Mouse (Mus musculus): ENCODE data around the gene Dchs1. TPM values are rescaled to one million over a fixed set of nuclear protein-coding genes. Genes with fewer than 3 reads are reported as not detected.

The Dchs1 gene
- polyA plus RNA-seq (2017; shearing (Covaris generic)) = not detected

GRCm38 (mm10) chr7:105787285-105788140 is at the start of gene Dchs1:
Gene Dchs1, minus strand, starts transcription at chr7:105787654.

GRCm38 (mm10) chr7:105810877-105811489 is 23.5 kb upstream of the Dchs1 start, which contains the start of gene Mrpl17:
Gene Mrpl17, minus strand, starts transcription at chr7:105811099.

DNA sequence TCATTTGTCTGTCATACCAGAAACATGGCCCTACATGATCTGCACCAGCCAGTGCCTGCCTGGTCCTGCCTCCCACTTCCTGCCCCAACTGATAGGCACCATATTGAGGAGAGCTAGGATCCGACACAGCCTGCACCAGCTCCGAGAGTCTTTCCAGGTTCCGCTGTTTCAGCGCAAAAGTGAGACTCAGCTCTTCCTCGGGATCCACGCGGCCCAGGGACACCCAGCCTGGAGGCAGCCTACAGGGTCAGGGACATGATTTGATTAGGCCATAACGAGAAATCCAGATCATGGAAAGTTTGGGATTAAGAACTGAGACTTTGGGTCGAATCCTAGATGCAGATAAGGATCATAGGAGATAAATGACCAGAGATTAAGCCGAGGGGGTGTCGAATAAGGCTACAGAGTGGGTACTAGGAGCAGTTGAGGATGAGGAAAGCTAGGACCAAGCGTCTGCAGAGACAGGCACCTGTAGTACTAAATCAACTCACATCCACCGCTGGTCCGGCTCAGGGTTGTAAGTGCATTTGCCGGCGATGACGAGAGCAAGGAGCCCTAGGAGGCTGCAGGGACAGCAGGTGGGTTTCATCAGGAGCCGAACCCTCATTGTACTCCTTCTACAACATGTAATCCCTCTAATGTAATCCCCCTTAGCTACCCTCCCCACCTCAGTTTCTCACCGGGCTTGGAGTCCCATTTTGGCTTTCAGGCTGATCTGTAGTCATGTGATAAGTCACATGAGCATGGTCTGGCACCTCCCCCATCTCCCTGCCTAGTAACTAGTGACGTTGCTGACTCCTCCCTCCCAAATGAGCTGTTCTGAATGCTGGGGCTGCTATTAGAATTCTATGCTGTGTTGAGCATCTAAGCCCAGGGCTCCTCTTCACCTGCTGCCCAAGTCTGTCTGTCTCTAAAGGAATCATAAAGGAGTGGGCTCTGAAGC is 35.7 kb downstream of the Dchs1 start, which contains the start of gene Tpp1:
TSS of gene Tpp1 (minus strand) at position 745 of the 943 bp plus-strand sequence.

GRCm38 (mm10) chr7:105743926-105744590 is 43.4 kb downstream of the Dchs1 start, which contains the start of gene Taf10:
Gene Taf10, minus strand, starts transcription at chr7:105744361.

DNA sequence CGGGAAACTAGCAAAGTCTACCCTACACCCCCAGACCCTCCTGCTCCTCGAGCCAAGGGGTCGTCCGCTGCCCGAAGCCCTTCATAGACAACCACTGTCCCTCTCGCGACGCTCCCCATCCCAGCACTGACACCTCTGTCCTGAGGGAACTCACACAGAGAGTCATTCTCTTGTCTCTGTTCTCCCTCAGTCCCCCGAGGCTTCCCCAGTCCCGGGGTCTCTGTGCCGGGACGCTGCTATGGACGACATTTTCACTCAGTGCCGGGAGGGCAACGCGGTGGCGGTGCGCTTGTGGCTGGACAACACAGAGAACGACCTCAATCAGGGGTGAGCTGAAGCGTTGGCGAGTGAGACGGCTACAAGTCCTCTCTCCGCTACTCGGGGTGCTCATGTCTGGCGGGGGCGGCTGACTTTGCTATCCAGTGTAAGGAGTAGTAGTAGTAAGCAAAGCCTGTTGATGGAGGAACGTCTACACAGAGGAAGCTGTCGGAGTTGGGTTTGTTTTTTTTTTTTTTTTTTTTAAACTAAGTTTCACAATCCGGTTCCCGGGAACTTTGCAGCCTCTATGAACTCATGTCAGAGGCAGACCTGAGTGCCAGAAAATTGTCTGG is 50.4 kb downstream of the Dchs1 start, which contains the start of gene Rrp8:
TSS of gene Rrp8 (minus strand) at position 475 of the 611 bp plus-strand sequence.

GRCm38 (mm10) chr7:105736264-105736901 is 51.1 kb downstream of the Dchs1 start, which contains the start of gene Ilk:
Gene Ilk, plus strand, starts transcription at chr7:105736592.

Other genes with a start within 250 kb of the Dchs1 start
- 47.9 TPM for gene Smpd1, start 233.3 kb downstream of the Dchs1 start, polyA plus RNA-seq (2017; shearing (Covaris generic))
- 5.6 TPM for gene Apbb1, start 206.0 kb downstream of the Dchs1 start, polyA plus RNA-seq (2017; shearing (Covaris generic))
- not detected for gene Hpx, start 187.5 kb downstream of the Dchs1 start, polyA plus RNA-seq (2017; shearing (Covaris generic))
- 2.1 TPM for gene Trim3, start 154.1 kb downstream of the Dchs1 start, polyA plus RNA-seq (2017; shearing (Covaris generic))
- 255 TPM for gene Timm10b, start 147.6 kb downstream of the Dchs1 start, polyA plus RNA-seq (2017; shearing (Covaris generic))
- gene Arfip2, start 147.2 kb downstream of the Dchs1 start, polyA plus RNA-seq (2017; shearing (Covaris generic)) = 35.3 TPM
- 14.3 TPM for gene Gm45799, start 147.1 kb downstream of the Dchs1 start, polyA plus RNA-seq (2017; shearing (Covaris generic))
- gene Dnhd1, start 136.8 kb downstream of the Dchs1 start, polyA plus RNA-seq (2017; shearing (Covaris generic)) = 3.3 TPM
- gene Ilk, start 51.1 kb downstream of the Dchs1 start, polyA plus RNA-seq (2017; shearing (Covaris generic)) = 244 TPM
- 48.8 TPM for gene Rrp8, start 50.3 kb downstream of the Dchs1 start, polyA plus RNA-seq (2017; shearing (Covaris generic))
- gene Taf10, start 43.3 kb downstream of the Dchs1 start, polyA plus RNA-seq (2017; shearing (Covaris generic)) = 18.8 TPM
- gene Tpp1, start 35.4 kb downstream of the Dchs1 start, polyA plus RNA-seq (2017; shearing (Covaris generic)) = 133 TPM
- gene Mrpl17, start 23.4 kb upstream of the Dchs1 start, polyA plus RNA-seq (2017; shearing (Covaris generic)) = 159 TPM
- 252 TPM for gene Gm4070, start 166.3 kb upstream of the Dchs1 start, polyA plus RNA-seq (2017; shearing (Covaris generic))